Mouse (Mus musculus) neural tube, embryonic 13.5 days (tissue): ENCODE data around the gene Cd3g. TPM values are rescaled to one million over a fixed set of nuclear protein-coding genes. Genes with fewer than 3 reads are reported as not detected.

Experiments used
- ATAC-seq: fragments of 200-750 bp; cut with Nextera tagmentation; 2 replicates; pipeline ENCODE4 v1.8.0; 2017; ENCODE audit warnings: low read depth, mild to moderate bottlenecking, moderate TSS enrichment, moderate library complexity
- H3K27ac ChIP-seq: fragments of 300-500 bp; sonication (generic); replicated peaks from 2 replicates; pipeline ENCODE4 v1.5.1; 2015; ENCODE audit warnings: moderate library complexity, mild to moderate bottlenecking, inconsistent platforms
- H3K27me3 ChIP-seq: fragments of 300-500 bp; sonication (generic); 2 replicates; pipeline ENCODE4 v1.6.1; 2015; ENCODE audit warnings: mild to moderate bottlenecking, inconsistent platforms
- H3K36me3 ChIP-seq: fragments of 300-500 bp; sonication (generic); 2 replicates; pipeline ENCODE4 v1.6.1; 2015; ENCODE audit warnings: mild to moderate bottlenecking, inconsistent platforms
- H3K4me1 ChIP-seq: fragments of 300-500 bp; sonication (generic); replicated peaks from 2 replicates; pipeline ENCODE4 v1.6.1; 2015; ENCODE audit warnings: inconsistent platforms
- H3K4me2 ChIP-seq: fragments of 300-500 bp; sonication (generic); 2 replicates; pipeline ENCODE4 v1.6.1; 2015; ENCODE audit warnings: inconsistent platforms, mild to moderate bottlenecking, moderate library complexity
- H3K4me3 ChIP-seq: fragments of 300-500 bp; sonication (generic); 2 replicates; pipeline ENCODE4 v1.5.1; 2015; ENCODE audit warnings: mild to moderate bottlenecking, inconsistent platforms
- H3K9ac ChIP-seq: fragments of 300-500 bp; sonication (generic); 2 replicates; pipeline ENCODE4 v1.6.1; 2015; ENCODE audit warnings: moderate library complexity, mild to moderate bottlenecking, inconsistent platforms
- H3K9me3 ChIP-seq: fragments of 300-500 bp; sonication (generic); 2 replicates; pipeline ENCODE4 v1.6.1; 2016; ENCODE audit warnings: inconsistent platforms
- WGBS: fragments of 180-500 bp; shearing (Covaris S2); methylation state at CpG from one replicate; pipeline ENCODE4 v1.1.7; 2015; 5-methylcytosine and 5-hydroxymethylcytosine counted together
- polyA plus RNA-seq: library from polyadenylated mRNA; unstranded; fragments of >200 nt; fragmentation: Nextera tagmentation; extraction: Ambion mirVana; gene quantifications from 2 replicates; pipeline ENCODE4 v1.2.1, GENCODE M21; 2015

Gene Cd3g
- not detected in 2 replicates for polyA plus RNA-seq

DNA sequence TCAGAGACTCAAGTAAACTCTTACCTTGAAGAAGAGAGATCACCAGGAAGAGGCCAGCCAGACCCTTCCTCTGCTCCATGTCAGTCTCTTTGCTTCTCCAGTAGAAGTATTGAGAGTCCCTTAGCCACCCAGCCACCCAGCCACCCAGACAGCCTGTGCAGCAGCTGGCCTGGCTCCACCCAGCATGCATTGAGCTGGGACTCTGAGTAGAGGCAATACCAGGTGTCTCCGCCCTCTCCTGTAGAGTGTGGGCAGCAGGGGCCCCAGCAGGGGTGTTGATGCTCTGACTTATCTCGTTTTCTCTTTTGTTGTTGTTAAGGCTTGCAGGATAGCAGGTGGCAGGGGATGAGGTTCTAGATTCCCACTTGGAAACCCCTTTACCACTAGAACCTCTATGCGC is at the start of gene Cd3g:
Gene Cd3g, minus strand, starts transcription at position 190 of the 400 bp plus-strand sequence.
- H3K27ac ChIP-seq: no peak within 1 kb of the TSS
- no peaks in the 10 kb centered on the region for H3K9me3 ChIP-seq
- no peaks in the 10 kb centered on the region for H3K36me3 ChIP-seq
- WGBS: 69% methylated on average over 3 of the region's 3 CpGs
- no peak within 1 kb of the TSS for H3K4me3 ChIP-seq
- H3K27me3 ChIP-seq: no peaks in the 10 kb centered on the region
- no peak within 1 kb of the TSS for H3K4me2 ChIP-seq
- ATAC-seq: no peak
- H3K4me1 ChIP-seq: no peaks in the 10 kb centered on the region
- no peak within 1 kb of the TSS for H3K9ac ChIP-seq

GRCm38 (mm10) chr9:45027376-45027775 is 47.1 kb upstream of the Cd3g start:
- no peak for ATAC-seq
- H3K36me3 ChIP-seq: no peaks in the 10 kb centered on the region
- peaks cover 9% of the 10 kb centered on the region for H3K27me3 ChIP-seq
- no peak overlapping the region for H3K27ac ChIP-seq
- no peak overlapping the region for H3K9ac ChIP-seq
- no peak overlapping the region for H3K4me3 ChIP-seq
- H3K4me2 ChIP-seq: no peak overlapping the region
- no peaks in the 10 kb centered on the region for H3K9me3 ChIP-seq
- no peaks in the 10 kb centered on the region for H3K4me1 ChIP-seq
- WGBS: 80% methylated on average over 8 of the region's 8 CpGs

DNA sequence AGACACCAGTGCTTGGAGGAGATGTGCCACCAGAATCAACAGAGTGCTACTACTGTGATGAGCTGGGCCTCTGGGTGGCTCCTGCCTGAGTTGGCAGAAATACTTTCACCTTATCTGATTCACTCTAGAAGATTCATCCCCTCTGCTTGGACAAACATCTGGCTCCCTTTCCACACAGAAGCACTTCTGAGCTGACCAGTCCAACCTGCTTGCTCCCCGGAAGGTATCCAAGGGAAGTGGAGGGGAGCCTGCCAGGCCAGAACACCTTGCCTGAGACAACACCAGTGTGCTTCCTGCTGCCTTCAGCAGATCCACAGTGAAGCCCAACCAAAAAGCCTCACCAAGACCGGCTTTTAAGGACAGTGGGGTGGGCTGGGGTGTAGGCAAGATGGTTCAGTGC is 44.0 kb upstream of the Cd3g start:
- no peak overlapping the region for H3K4me3 ChIP-seq
- WGBS: 89% methylated on average over 2 of the region's 2 CpGs
- H3K9ac ChIP-seq: no peak overlapping the region

DNA sequence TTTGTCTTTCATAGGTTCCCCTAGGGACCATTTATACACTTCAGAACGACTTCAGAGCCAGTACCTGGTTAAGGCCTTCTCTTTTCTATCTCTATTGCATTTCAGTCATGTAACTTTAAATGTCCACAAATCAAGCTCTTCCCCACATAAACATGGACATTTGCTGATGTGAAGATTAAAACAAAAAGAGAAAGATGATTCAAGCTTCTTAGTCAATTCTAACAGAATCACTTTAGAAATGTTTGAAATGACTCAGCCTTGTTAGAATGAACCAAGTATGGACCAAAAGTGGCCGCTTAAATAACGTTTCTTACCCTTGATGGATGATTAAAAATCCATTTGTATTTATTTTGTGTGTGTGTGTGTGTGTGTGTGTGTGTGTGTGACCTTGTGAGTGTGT is 43.4 kb upstream of the Cd3g start:
- Histone ChIP-seq H3K4me1 (no peaks in the 10 kb centered on the region), H3K27ac (no peak overlapping the region), H3K4me2 (no peak overlapping the region), H3K36me3 (no peaks in the 10 kb centered on the region), H3K4me3 (no peak overlapping the region), H3K27me3 (no peaks in the 10 kb centered on the region; the same call in 1 of the 2 replicates), H3K9ac (no peak overlapping the region), H3K9me3 (no peaks in the 10 kb centered on the region)
- WGBS: 57% methylated on average over 3 of the region's 3 CpGs
- ATAC-seq: no peak

More for the DNA sequence above, 44.0 kb upstream of the Cd3g start:
- H3K36me3 ChIP-seq: no peaks in the 10 kb centered on the region
- no peaks in the 10 kb centered on the region; the same call in 1 of the 2 replicates for H3K27me3 ChIP-seq
- H3K27ac ChIP-seq: no peak overlapping the region
- ATAC-seq: no peak
- H3K4me2 ChIP-seq: no peak overlapping the region
- H3K9me3 ChIP-seq: no peaks in the 10 kb centered on the region
- no peaks in the 10 kb centered on the region for H3K4me1 ChIP-seq

DNA sequence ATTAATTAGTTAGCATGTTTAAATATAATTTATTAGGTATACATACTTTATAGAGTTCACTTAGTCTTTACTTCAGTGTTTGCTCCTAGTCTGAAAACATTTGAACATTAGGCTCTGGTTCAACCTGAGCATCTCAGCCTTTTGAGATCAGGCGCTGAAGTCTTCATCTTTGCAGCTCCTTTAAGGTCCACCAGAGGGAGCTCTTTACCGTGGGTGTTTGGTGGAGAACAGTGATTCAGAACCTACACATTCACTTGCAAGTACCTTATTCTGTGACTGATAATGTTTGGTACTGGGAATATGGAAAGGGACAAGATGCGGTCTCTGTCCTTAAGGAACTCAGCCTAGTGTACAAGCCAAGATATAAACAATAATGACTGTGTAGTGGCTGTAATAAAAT is 42.6 kb upstream of the Cd3g start:
- ATAC-seq: no peak
- H3K4me2 ChIP-seq: no peak overlapping the region
- H3K27ac ChIP-seq: no peak overlapping the region

GRCm38 (mm10) chr9:45018031-45018430 is 37.8 kb upstream of the Cd3g start:
- no peaks in the 10 kb centered on the region for H3K36me3 ChIP-seq
- no peak overlapping the region for H3K4me3 ChIP-seq
- H3K4me2 ChIP-seq: no peak overlapping the region
- H3K27me3 ChIP-seq: no peaks in the 10 kb centered on the region
- H3K4me1 ChIP-seq: no peaks in the 10 kb centered on the region
- H3K9ac ChIP-seq: no peak overlapping the region
- no peaks in the 10 kb centered on the region for H3K9me3 ChIP-seq
- 67% methylated on average over 11 of the region's 11 CpGs for WGBS
- H3K27ac ChIP-seq: no peak overlapping the region
- no peak for ATAC-seq

More for the DNA sequence above, 42.6 kb upstream of the Cd3g start:
- Histone ChIP-seq H3K4me3 (no peak overlapping the region), H3K9ac (no peak overlapping the region), H3K4me1 (no peaks in the 10 kb centered on the region), H3K9me3 (no peaks in the 10 kb centered on the region), H3K27me3 (no peaks in the 10 kb centered on the region; the same call in 1 of the 2 replicates), H3K36me3 (no peaks in the 10 kb centered on the region)
- WGBS: 14% methylated on average over 3 of the region's 3 CpGs

DNA sequence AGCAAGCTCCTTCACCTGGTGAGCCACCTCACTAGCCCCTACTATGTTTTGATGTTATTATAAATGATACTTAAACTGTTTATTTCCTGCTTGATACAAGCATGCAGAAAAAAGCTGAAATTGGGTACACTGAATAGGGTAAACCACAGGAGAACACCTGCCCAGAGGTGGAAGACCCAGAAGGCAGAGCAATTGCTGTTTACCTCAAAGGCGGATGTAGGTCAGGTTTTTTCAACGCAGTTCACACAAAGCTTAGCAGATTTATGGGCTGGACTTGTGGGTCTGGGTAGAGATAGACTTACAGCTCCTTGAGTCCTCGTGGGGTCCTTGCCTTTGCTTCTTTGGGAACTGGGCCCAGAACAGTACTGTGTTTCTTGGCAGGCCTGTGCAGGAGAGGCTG is 35.6 kb upstream of the Cd3g start:
- H3K4me1 ChIP-seq: no peaks in the 10 kb centered on the region
- no peaks in the 10 kb centered on the region for H3K9me3 ChIP-seq
- no peak overlapping the region for H3K9ac ChIP-seq
- no peak overlapping the region for H3K27ac ChIP-seq
- H3K4me3 ChIP-seq: no peak overlapping the region
- H3K27me3 ChIP-seq: no peaks in the 10 kb centered on the region
- no peaks in the 10 kb centered on the region for H3K36me3 ChIP-seq
- no peak overlapping the region for H3K4me2 ChIP-seq
- no peak for ATAC-seq
- WGBS: 66% methylated on average over 3 of the region's 3 CpGs

GRCm38 (mm10) chr9:45014879-45015278 is 34.6 kb upstream of the Cd3g start:
- WGBS: 38% methylated on average over 2 of the region's 2 CpGs
- no peak overlapping the region for H3K4me3 ChIP-seq
- no peak for ATAC-seq
- H3K27me3 ChIP-seq: no peaks in the 10 kb centered on the region
- no peaks in the 10 kb centered on the region for H3K4me1 ChIP-seq
- no peaks in the 10 kb centered on the region for H3K9me3 ChIP-seq
- H3K4me2 ChIP-seq: no peak overlapping the region
- no peak overlapping the region for H3K9ac ChIP-seq
- no peak overlapping the region for H3K27ac ChIP-seq
- no peaks in the 10 kb centered on the region for H3K36me3 ChIP-seq

- Histone ChIP-seq H3K4me2 (no peak overlapping the region), H3K4me3 (no peak overlapping the region), H3K9me3 (no peaks in the 10 kb centered on the region), H3K27me3 (no peaks in the 10 kb centered on the region), H3K4me1 (no peaks in the 10 kb centered on the region), H3K36me3 (no peaks in the 10 kb centered on the region), H3K27ac (no peak overlapping the region), H3K9ac (no peak overlapping the region)
- WGBS: 51% methylated on average over 6 of the region's 6 CpGs
- ATAC-seq: no peak
Observed at GRCm38 (mm10) chr9:45011291-45011690, 31.1 kb upstream of the Cd3g start.

GRCm38 (mm10) chr9:45010461-45010860 is 30.2 kb upstream of the Cd3g start:
- Histone ChIP-seq H3K27me3 (no peaks in the 10 kb centered on the region), H3K36me3 (no peaks in the 10 kb centered on the region), H3K4me2 (no peak overlapping the region), H3K9me3 (no peaks in the 10 kb centered on the region), H3K4me3 (no peak overlapping the region), H3K4me1 (no peaks in the 10 kb centered on the region), H3K9ac (no peak overlapping the region), H3K27ac (no peak overlapping the region)
- ATAC-seq: no peak
- WGBS: 78% methylated on average over 4 of the region's 4 CpGs

GRCm38 (mm10) chr9:45009180-45010078 is 29.2 kb upstream of the Cd3g start, which contains the start of gene Cd3e:
Gene Cd3e (minus strand): TSS chr9:45009627.
- H3K4me3 ChIP-seq: no peak within 1 kb of the TSS
- 86% methylated on average over 19 of the region's 19 CpGs for WGBS
- H3K4me2 ChIP-seq: no peak within 1 kb of the TSS
- no peaks in the 10 kb centered on the region for H3K27me3 ChIP-seq
- no peak for ATAC-seq
- no peak within 1 kb of the TSS for H3K27ac ChIP-seq
- H3K36me3 ChIP-seq: no peaks in the 10 kb centered on the region
- H3K9ac ChIP-seq: no peak within 1 kb of the TSS
- H3K9me3 ChIP-seq: no peaks in the 10 kb centered on the region
- no peaks in the 10 kb centered on the region for H3K4me1 ChIP-seq

DNA sequence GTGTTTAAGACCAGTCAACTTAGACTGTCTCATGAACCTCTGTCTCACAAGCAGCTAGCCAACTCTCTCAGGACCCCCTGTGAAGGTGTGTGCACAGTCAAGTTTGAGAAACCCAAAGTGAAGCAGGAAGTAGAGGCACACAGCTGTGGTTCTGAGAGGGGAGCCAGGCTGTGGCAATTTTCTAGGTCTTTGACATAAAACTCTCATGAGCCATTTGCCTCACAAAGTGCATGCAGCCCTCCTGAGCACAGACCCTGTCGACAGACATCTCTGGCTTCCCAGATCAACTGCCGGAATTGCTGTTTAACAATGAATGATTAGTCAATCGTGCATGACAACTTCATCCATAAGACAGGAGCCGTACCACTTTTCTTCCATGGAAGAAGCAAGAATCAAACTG is 28.1 kb upstream of the Cd3g start:
- H3K27ac ChIP-seq: no peak overlapping the region
- H3K4me2 ChIP-seq: no peak overlapping the region
- no peak overlapping the region for H3K9ac ChIP-seq
- H3K4me1 ChIP-seq: no peaks in the 10 kb centered on the region
- no peak for ATAC-seq
- H3K36me3 ChIP-seq: no peaks in the 10 kb centered on the region
- WGBS: 81% methylated on average over 4 of the region's 4 CpGs
- H3K4me3 ChIP-seq: no peak overlapping the region
- H3K9me3 ChIP-seq: no peaks in the 10 kb centered on the region
- H3K27me3 ChIP-seq: no peaks in the 10 kb centered on the region

DNA sequence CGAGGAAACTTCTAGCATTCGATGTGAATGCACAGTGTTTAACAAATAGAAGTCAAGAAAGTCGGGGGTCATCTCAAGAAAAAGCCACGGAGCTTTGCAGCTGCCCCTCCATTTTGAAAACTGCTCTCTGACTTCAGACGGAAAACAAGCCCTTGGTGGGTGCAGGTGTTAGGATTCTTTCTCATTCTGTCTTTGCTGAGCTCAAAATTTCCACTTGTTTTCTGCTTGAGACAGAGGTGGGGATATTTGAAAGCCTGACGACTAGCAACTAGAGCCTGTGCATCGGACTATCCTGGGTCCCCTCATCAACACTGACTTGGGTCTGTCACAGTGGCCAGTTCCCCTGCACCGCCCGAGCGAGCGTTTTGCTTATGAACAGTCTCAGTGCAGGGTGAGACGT is 27.2 kb upstream of the Cd3g start:
- H3K36me3 ChIP-seq: no peaks in the 10 kb centered on the region
- no peak overlapping the region for H3K27ac ChIP-seq
- no peak overlapping the region for H3K4me2 ChIP-seq
- no peak overlapping the region for H3K9ac ChIP-seq
- H3K4me3 ChIP-seq: no peak overlapping the region
- no peaks in the 10 kb centered on the region for H3K9me3 ChIP-seq
- ATAC-seq: no peak
- 78% methylated on average over 12 of the region's 12 CpGs for WGBS
- no peaks in the 10 kb centered on the region for H3K27me3 ChIP-seq
- no peaks in the 10 kb centered on the region for H3K4me1 ChIP-seq
